Mouse (Mus musculus) regulatory T cell (primary cell): ENCODE measurements around the gene Srrm1.

ENCODE experiments used
- in situ Hi-C: fragments of 300-600 bp; cut with MboI, MseI; formaldehyde crosslinking; loops from one replicate; pipeline ENCODE4 v1.15.1; 2025; ENCODE audit warnings: high pct_unique_total_duplicates

Gene Srrm1

DNA sequence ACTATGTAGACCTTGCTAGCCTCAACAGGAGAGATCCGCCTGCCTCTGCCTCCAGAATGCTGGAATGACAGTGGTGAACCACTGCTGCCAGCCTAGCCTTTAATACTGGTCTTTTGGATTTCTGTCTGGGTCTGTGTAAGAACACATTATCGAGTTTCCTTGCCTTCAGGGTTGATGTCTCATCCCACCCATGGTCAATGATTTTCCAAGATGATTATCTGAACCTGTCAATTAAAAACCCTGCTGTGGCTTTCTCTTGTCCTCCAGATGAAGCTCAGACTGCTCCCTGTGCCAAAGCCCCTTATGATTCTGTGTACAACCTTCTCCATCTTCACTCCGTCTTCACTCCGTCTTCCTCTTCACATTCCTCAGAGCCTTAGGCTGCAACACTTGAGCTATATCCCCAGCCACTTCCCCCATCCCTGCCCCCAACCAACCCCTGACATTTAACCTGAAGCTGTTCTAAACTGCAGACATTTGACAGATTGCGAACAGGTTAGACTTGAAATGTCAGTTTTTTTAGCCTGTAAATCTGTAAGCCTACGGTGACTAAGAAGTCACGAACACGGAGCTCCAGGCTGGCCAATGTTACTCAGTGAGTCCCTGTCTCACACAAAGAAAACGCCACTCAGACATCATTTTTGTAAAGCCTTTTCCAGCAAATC lies 2.9 kb upstream of the Srrm1 start:
- in situ Hi-C loops: loop anchor here (10.0 kb wide), 2 partner anchors 59 to 819 kb away; partner anchors contain the start of gene E2f2

DNA sequence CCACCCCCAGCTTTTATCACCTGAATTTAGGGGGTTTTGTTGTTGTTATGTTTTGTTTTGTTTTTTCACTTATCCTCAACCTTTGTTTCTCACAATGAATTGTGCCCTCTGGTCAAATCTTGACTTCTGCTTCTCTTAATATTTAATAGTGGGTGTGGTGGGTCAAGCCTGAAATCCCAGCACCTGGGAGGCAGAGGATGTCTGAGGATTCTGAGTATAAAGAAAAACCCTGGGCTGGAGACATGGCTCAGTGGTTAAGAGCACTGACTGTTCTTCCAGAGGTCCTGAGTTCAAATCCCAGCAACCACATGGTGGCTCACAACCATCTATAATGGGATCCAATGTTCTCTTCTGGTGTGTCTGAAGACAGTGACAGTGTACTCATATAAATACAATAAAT lies 1.6 kb upstream of the Srrm1 start:
- in situ Hi-C loops: loop anchor here (5.0 to 10.0 kb wide), 3 partner anchors 37 to 820 kb away; partner anchors contain the start of gene E2f2

DNA sequence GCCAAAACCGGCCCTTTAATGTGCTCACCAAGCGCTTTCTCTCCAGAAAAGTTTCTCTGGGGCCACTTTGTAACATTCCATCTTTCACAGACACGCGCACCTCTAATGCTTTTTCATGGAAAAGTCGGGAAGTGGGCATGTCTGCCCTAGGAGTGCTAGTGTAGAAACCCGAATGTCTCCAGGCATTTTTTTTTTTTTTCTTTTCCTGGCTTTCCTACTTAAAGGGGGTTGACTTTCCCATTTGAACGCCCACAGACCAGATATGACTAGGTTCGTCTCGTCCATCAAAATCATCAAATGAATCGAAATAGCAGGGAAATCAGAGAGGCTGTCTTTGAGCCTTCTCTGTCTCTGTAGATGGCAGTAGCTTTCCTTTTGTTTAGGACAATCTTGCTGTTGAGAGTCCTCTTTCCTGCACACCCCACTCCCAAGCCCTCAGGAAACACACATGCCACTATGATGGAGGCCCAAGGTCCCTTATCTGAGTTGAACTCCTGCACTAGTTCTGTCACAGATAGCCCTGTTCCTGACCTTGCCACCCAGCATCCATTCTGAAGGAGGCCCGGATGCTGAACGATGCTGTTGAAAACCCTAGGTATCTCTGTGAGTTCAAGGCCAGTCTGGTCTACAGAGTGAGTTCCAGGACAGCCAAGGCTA lies 801 bp upstream of the Srrm1 start:
- in situ Hi-C loops: loop anchor here (5.0 to 10.0 kb wide), 3 partner anchors 37 to 821 kb away; partner anchors contain the start of gene E2f2

DNA sequence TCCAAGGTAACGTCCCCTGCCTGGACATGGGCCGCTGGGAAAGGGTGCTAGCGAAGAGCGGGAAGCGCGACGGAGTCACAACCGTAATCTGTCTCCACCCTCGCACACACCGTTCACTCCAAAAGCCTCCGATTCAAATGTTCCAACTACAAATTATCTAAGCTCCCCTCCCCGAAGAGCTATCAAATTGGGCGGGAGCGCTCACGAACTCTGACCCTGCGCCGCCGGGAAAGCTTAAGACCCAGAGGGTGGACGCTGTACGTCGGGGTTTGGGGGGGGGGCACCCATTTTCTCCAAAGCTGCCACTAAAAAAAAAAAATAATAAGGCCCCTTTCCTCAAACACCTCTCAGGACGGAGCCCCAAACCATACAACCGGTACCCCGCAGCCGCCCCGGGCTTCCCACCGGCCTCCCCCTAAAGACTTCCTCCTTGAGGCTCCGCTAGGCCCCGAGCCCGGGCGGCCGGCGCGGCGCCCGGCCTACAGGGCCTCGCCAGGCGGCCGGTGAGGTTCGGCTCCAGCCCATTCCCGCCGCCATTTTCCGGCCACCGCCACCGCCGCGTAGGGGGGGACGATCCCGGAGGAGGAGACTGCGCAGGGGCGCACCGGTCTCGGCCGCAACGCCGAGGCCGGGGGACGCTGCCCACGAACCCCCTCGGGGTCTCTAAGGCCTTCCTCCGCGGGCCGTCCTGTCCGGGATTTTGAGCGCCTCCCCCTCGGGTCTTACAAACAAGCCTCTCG lies 625 bp downstream of the Srrm1 start:
- in situ Hi-C loops: loop anchor here (5.0 to 10.0 kb wide), 3 partner anchors 35 to 822 kb away; partner anchors contain the start of gene E2f2

DNA sequence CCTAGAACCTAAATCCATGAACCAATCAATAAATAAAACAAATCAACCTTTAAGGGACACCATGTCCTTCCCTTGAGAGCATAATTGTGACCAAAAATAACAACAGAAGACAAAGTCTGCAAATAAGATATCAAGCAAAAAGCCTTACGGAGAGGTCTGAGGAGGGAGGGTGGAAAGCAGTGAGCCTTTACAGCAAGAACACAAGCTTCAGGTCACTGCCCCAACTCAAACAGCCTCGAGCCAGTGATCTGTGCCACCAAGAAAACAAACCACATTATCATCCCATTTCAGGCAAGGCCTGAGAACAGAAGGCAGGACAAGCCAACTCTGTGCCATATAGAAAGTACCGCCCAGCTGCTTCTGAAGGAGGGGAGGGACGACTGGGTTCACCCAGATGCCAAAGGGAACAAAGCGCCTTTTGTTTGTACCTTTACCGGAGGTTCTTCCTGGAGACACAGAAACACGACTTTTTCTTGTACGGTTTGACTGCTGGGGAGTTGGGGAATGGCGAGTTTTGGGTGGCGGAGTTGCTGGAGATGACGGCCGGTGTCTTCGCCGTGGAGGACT lies 15.7 kb downstream of the Srrm1 start:
- in situ Hi-C loops: no loop called here

DNA sequence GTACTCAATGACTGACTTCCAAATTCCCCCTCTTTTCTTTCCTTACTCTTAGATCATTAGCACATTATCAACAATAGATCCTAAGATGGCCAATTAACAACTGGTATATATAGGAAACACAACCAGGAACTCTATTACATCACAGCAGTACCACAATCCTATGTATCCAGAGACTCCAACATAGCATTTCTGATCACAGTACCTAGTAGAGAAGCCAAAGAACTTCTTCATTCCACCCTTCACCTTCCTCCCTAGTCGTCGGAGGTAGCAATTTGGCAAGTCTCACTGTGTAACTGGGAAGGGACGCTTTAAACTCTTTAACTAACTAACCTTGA lies 17.1 kb downstream of the Srrm1 start:
- in situ Hi-C loops: no loop called here

DNA sequence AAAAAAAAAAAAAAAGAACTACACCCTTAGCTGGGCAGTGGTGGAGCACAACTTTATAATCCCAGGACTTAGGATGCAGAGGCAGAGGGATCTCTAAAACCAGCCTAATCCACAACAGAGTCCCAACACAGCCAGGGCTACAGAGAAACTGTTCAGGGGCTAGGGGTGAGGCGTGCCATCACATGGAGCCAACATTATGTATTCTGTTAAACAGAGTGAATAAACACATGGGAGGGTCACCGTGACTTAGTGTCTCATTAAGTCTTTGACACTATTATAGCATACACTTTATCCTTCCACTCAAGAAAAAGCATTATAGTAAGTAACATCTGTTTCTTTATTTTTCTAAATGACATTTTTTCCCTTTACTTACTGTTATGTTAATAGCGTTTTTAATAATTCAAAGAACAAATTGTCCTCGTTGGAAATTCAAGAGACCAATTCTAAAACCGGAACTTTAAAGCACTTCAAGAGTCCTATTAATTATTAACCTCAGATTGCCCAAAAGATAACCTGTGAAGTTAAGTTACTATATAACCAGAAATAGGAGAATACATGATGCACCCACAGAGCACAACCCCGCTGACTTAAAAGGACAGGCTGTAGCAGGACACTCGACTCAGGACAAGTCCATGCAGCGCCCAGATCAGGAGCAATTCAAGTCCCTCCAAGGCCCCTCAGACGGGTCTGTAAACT lies 17.6 kb downstream of the Srrm1 start:
- in situ Hi-C loops: no loop called here

DNA sequence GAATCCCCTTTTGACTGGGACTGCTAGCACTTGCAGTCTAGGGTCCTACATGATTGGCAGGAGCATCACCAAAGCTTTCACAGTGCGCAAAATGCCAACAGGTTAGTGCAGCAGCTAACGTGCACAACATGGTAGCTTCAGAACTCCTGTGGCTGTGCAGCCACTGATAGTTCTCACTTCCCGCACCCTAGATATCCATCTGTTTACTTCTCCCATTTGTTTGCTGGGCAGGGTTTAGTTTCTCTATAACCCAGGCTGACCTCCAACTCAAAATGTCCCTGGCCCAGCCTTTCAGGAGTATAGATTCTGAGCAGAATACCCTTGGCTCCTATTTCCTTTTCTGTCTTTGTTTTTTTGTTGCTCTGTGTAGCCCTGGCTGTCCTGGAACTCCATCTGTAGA lies 26.7 kb downstream of the Srrm1 start:
- in situ Hi-C loops: no loop called here

DNA sequence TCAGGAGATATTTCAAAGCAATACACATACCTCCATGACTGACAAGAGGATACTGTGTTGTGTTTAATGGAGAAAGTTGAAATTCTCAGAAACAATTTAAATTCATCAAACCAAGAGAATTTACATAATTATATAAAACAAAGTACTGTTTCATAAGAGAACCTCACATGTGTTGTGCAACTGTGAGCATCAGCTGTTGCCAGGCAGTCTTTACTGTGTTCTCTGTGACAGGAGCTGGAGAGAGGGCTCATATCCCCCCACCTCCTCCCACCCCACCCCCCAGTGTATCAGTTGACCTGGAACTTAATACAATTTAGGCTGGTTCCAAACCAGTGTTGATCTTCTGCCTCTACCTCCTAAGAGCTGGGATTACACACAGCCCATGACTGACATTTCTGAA lies 27.1 kb downstream of the Srrm1 start:
- in situ Hi-C loops: no loop called here

DNA sequence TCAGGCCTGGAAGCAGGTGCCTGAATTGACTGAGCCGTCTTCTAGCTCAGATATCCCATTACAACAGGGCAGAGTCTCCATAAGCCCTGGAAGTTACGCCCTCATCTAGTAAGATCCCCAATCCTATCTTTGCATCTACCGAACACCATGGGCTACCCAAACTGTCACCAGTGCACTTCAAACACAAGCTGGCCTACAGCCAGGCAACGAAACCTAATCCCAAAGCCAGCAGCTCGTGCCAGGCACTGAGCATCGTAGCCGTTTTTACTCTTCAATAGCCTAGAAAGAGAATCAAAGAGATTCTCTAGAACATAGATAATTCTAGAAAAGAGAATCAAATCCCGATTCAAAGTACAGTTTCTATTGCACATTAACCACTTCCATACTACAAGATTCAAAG lies 30.1 kb downstream of the Srrm1 start:
- in situ Hi-C loops: no loop called here

DNA sequence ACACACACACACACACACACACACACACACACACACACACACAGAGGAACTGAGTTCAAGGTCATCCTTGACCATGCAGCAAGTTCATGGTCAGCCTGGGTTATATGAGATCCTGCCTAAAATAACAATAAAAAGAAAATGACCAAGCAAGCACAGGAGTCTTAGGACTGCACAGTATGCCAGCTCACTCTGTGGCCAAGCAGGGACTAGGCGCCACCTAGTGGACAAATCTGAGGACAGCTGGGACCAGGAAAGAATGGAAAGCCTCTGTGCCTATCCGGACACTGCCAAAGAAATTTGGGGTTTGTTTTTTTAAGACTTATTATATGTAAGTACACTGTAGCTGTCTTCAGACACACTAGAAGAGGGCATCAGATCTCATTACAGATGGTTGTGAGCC lies 35.2 kb downstream of the Srrm1 start:
- in situ Hi-C loops: loop anchor here (5.0 kb wide), 1 partner anchor 34 kb away; the partner anchor contains the start of gene Srrm1

DNA sequence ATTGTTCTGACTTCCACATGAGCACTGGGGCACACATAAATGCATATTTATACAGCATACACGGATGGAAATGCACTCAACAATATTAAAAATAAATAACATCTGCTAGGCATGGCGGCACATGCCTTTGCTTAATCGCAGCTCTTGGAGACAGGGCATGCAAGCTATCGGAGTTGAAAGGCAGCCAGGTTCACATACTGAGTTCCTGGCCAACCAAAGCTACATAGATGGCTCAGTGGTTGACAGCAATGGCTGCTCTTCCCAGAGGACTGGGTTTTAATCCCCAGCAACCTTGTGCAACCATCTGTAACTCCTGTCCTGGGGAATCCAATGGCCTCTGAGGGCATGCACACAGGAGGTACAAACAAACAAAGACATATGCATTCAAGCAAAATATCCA lies 35.6 kb downstream of the Srrm1 start:
- in situ Hi-C loops: loop anchor here (5.0 kb wide), 1 partner anchor 35 kb away; the partner anchor contains the start of gene Srrm1

DNA sequence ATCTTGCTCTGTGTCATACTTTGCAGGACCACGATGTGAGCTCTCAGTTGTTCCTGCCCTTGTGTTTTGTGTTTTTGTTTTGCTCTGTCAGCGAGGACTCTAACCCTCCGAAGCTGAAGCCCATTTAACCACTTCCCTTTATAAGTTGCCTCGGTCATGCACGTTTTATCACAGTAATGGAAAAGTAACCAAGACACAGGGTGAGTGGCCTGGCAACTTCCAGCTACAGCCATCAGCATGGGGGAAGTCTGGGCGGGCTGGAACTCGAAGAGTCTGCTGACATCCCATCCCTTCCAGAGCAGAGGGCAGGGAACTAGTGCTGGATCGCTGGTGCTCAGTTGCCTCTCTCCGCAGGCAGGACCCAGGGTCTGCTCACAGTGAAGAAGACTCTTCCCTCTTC lies 37.8 kb downstream of the Srrm1 start:
- in situ Hi-C loops: loop anchor here (5.0 kb wide), 1 partner anchor 37 kb away; the partner anchor contains the start of gene Srrm1

DNA sequence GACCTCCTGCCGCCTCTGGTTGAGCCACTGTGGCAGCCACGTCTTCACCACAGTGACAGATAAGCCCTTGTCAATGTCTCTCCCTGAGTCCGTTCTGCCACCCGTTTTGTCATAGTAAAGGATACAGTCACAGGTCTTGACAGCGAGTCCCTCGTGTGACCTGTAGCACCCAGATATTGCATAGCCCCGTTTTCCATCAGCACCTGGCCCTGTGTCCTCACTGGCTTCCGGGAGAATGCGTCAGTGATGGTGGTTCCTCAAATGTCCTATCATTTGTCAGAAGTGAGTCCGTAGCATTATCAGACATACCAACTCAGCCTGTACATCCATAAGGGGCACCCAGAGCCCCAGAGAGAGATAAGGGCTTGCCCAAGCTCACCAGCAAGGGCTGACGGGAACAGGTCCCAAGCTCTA lies 38.7 kb downstream of the Srrm1 start:
- in situ Hi-C loops: loop anchor here (5.0 kb wide), 1 partner anchor 92 kb away; no protein-coding TSS in a partner anchor

DNA sequence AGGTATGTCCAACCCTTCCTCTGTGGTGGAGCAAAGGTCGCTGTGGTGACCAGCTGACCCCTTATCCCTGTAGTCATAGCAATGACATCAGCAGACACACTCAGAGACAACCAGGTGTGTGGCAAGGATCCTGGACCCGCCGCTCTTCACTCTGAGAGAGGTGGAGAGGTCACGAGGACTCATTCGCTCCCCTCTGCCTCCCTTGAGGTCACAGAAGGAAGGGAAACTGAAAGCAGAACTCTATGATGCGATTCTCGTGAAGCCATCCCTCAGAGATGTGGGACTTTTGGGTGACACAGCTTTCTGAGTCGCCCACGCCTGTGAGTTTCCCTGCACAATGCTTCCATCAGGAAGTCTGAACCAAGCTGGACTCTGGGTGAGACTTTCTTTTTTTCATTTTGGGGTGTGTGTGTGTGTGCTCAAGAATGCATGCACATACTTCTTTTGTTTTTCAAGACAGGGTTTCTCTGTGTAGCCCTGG lies 39.3 kb downstream of the Srrm1 start:
- in situ Hi-C loops: loop anchor here (5.0 kb wide), 1 partner anchor 92 kb away; no protein-coding TSS in a partner anchor

DNA sequence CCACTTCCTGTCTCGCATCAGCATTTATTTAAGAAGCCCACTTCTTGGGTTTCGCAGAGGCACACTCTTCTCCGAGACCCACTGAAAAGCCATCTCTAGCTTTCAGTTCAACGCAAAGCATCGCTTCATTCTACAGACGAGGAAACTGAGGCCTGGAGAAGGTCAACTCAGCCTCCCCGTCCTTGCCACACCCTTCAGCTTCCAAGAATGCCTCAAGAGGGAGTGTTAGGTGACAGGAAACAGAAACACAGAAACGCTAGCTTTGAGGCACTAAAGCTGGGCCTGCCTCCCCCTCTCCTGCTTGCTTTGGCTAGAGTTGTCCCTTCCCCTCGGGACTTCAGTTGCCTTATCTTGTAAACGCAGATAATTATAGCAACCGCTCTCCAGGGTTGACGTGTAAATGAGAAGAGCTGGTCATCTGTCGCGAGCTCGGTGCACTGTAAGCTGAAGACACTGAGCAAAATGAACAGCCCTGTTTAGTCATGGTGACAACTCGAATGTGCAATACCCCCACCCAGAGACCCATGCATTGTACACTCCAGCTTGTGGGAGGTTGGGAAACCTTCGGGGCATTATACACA lies 39.9 kb downstream of the Srrm1 start:
- in situ Hi-C loops: loop anchor here (5.0 kb wide), 1 partner anchor 91 kb away; no protein-coding TSS in a partner anchor

DNA sequence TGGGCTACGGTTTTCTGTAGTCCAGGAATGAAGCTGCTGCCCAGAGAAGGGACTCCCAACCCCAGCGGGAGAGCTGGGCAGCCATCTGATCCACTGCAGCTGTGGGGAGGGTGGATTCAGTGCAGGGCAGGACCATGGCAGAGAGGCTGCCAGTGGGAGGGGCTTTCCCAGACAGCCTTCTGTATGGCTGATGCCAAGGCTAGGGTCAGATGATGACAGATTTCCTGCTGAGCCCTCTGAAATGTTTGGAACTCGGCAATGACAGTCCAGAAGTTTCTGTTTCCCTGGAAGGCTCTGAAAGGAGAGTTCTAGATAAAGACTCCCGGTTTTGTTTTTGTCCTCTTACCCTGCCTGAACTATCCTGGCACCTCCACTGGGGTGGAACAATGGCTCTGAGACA lies 40.4 kb downstream of the Srrm1 start:
- in situ Hi-C loops: loop anchor here (5.0 kb wide), 1 partner anchor 90 kb away; no protein-coding TSS in a partner anchor

DNA sequence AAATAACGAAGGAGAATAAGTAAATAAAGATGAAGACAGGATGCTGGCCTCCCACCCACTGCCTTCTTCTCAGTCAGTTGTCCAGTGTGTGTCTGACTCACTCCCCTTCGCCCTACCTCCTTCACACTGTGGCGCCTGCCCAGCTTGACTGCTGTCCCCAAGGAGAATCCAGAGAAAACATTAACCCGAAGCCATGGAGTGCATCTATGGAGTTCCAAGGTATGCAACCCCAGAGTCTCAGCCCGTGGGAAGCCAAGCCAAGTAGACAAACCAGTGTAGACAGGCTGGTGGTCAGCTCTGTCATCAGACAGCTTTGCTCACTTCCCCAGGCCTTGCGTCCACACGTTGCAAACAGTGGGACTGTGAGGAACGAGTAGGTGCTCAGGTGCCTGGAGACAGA lies 42.8 kb downstream of the Srrm1 start:
- in situ Hi-C loops: loop anchor here (5.0 kb wide), 1 partner anchor 88 kb away; no protein-coding TSS in a partner anchor

DNA sequence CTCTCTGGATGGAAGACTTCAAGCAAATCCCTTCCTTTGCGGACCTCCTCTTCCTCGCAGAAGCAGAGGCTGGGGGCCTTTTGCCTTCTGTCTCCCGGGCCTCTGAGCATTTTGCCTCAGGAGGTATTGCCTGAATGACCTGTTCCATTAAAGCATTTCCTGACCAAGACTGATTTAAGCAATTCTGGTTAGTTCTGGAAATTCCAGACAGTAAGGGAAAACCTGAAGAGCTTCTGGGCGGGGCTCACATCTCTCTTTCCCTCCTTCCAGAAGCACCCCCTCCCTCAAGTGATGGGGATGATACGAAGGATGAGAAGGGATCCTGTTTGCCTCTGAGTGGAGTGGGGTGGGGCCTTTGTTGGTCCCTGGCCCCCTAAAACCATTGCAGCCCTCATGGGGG lies 43.4 kb downstream of the Srrm1 start:
- in situ Hi-C loops: loop anchor here (5.0 to 10.0 kb wide), 2 partner anchors 87 to 365 kb away; no protein-coding TSS in a partner anchor

DNA sequence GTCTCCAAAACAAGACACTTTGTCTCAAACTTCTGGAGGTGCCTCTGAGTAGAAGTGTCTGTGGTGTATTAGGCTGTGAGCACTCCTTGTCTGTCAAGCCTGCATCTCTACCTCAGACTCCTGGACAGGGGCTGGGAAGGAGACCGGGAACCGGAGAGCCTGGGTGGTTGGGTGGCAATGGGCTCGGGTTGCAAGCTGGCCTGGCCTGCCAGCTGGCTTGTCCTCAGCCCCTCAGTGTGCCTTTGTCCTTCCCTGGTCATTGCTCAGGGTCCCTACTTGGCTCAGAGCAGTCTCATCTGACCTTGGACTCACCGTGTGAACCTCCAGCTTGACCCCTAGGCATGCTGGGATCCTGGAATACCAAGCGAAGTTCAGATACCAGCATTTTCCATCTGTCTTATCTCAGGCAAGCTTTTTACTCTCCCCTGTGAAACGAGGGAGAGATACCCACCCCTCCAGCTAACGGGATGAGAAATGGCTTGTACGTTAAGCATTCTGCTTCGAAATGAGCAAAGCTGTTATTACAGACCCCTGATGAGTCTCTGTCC lies 43.9 kb downstream of the Srrm1 start:
- in situ Hi-C loops: loop anchor here (10.0 kb wide), 1 partner anchor 364 kb away; no protein-coding TSS in a partner anchor
